Mouse (Mus musculus): Measurements from ENCODE around the gene Dach2.
"Not testable (repeated sequence)": the region's sequence is repeated elsewhere in the genome, so short reads cannot be mapped to it uniquely, and the experiment has no call there.

The Dach2 gene

DNA sequence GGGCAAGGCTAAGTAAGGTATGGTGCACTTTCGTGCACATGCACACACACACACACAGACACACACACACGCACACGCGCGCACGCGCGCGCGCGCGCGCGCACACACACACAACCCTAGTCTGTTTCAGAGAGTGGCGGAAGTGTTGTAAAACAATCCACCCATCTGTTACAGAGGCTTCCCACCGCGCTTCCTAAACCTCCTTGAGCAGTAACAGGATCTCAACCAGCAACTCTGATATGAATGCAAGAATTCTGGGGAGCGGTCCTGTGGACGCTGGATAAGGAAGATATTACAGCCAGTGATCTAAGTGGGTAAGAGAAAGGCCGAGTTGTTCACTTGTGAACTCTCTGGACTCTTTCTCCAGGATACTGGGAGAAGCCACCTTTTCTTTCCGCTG lies at the start of gene Dach2:
Dach2 (plus strand) TSS at position 107 of the 400 bp plus-strand sequence.
- DNase-seq (ENCODE audit: low read depth) = no peak

DNA sequence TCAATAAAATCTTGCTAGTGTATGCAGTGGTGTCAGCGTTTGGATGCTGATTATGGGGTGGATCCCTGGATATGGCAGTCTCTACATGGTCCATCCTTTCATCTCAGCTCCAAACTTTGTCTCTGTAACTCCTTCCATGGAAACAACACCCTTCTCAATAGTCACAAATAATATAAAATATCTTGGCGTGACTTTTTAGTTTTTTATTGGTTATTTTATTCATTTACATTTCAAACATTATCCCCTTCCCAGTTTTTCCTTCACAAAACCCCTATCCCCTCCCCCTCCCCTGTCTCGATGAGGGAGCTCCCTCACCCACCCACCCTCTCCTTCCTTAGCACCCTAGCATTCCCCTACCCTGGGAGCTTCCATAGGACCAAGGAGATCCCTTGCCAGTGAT lies 44.9 kb upstream of the Dach2 start:
- DNase-seq (ENCODE audit: low read depth) = not testable (repeated sequence)

DNA sequence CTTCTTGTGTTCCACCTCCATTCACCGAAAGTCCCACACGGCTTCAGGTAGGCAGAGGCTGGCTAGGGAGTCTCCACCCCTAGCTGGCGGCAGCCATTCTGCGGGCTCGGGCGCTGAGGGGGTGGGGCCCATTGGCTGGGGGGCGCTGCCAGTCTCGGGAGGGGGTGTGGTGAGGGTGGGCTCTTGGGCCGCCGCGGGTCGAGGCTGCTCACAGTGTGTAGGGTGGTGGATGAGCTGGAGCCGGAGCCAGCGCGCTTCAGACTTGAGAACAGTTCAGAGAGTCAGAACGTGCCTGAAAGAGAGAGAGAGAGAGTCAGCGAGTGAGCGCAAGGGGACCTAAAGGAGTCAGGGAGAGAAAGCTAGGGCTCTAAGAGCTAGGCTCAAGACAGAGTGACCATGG lies 721 bp downstream of the Dach2 start:
- peak; percentile 48 for DNase-seq (ENCODE audit: low read depth)

DNA sequence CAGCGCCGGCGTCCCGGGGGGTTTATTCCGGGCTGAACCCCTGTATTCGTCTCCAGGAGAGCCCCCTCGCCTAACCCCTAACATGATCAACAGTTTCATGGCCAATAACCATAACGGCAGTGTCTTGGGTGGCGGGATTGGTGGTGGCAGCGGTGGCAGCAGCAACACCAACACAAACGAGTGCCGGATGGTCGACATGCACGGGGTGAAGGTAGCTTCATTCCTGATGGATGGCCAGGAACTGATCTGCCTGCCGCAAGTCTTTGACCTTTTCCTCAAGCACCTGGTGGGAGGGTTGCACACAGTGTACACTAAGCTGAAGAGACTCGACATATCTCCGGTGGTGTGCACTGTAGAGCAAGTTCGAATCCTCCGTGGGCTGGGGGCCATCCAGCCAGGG lies 1.2 kb downstream of the Dach2 start:
- peak; percentile 6 for DNase-seq (ENCODE audit: low read depth)

DNA sequence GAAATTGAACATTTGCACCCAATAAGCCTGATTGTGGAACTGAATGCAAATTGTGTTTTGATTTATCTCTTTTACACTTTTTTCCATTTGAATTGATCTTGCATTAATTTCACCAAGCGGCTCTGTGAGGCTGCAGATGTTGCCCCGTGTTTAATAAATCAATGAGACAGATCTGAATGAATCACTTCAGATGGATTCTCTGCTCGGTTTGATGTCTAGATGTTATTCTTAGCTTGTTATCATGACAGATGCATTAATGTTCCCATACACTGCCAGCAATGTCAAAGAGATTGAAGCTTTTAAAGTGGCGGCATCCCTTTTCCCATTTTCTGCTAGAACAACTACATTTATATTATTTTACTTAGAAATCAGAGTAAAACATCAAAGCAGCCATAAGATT lies 7.0 kb downstream of the Dach2 start:
- DNase-seq (ENCODE audit: low read depth) = no peak

DNA sequence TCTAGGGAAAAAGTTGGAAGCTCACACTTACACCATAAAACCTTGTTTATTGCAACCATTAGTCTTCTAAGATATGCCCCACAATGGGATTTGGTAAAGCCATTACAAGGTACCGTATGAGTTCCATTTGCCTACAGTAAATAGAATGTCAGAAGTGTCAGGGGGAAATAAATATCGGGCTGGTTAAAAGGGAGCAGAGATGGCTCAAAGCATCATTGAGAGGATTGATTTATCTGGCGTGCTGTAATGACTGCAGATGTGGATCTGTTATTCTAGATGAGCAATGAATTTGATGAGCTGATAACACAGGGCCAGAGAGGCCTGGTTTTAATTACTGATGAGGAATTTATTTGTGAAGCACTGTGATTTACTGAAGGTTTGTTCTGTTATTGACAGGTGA lies 40.8 kb downstream of the Dach2 start:
- no peak for DNase-seq (ENCODE audit: low read depth)

DNA sequence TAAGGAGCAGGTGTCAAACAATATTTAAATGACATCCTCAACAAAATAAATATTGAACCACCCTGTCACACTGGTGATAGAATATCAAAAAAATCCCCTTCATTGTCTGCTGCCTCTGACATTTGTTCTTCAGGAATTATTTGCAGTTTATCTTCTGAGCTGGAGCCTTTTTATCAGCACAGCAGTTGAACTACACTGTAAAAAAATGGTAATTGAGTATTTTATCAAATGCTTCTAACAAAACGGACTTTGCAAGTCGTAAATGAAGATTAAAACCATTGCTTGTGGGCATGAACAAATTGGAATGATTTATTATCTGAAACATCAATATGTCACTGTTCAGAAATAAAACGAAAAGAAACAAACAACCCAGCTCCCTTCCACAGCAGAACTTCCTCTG lies 97.1 kb downstream of the Dach2 start:
- DNase-seq (ENCODE audit: low read depth) = no peak

DNA sequence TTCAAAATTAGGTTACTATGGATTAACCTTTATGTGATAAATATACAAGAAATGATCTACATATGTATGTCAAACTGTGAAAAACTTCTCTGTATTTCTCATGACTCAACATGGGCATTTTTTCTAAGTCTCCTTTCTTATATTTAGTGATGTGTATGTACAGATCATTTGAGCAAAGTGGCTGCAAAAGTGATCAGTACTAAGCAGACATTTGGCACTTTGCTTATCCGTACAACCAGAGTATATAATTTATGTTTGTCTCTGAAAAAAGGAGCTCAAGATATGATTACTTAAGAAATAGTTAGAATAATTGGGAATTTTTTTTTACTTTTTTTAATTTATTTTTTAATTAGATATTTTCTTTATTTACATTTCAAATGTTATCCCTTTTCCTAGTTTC lies 111.4 kb downstream of the Dach2 start:
- DNase-seq (ENCODE audit: low read depth) = no peak

DNA sequence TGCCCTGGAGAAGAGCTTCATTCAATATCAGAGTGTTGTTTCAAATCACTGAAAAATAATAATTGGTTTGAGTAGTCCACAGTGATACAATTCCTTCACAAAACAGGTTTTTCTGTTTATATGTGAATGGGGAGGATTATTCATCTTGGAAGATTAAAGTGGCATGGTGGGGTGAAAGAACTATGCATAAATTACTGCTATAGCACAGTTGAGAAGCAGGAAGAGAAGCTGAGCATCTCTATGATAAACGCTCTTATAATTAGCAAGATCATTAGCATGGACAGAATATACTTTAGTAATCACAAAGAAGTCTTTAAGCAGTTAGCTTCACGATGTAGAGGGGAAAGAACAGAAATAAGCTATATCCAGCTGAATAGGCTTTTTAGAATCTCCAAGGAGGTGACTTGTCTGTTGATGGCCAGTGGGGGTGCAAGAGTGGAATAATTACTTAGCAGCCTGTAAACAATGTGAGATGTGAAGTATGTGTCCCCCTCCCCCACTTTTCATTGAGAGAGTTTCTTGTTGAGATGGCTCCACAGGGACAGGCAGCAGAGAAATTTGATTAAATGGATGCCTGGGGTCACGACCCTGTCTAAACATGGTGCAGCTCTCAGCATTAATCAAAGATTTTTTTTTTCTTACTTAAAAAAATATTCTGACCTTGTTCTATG lies 124.3 kb downstream of the Dach2 start:
- no peak for DNase-seq (ENCODE audit: low read depth)

DNA sequence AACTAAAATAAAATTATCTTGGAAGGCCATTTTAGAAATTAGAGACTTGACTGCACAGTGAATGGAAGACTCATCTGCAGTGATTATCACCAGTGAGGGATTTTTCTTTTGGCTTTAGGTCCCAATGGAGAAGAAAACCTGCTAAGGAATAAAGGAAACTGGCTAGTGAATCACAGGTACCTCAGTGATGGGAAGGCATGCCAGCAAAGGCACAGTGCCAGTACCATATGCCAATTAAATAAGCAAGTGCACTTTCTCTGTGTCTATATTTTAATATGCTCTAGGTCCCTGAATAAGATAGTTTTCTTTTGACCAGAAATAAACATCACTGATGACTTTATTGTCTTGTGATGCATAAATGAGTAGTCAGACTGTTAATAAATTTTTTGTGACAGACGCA lies 184.8 kb downstream of the Dach2 start:
- DNase-seq (ENCODE audit: low read depth) = no peak

DNA sequence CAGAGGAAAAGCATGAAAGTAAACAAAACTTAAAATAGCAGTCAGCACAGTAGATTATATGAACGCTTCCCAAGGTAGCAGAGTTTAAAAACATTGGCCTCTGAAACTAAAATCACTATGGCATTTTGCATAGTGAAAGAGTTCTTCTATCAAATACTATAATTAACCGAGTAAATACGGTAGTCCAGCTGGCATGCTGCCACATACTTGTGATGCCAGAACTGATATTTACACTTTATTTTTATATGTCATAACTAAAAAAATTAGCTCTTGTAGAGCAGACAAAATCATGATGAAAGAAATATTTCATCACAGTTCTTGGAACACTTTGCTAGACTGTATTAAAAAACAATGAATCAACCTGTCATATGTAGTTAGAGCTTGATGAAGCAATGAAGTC lies 247.8 kb downstream of the Dach2 start:
- DNase-seq (ENCODE audit: low read depth) = no peak

DNA sequence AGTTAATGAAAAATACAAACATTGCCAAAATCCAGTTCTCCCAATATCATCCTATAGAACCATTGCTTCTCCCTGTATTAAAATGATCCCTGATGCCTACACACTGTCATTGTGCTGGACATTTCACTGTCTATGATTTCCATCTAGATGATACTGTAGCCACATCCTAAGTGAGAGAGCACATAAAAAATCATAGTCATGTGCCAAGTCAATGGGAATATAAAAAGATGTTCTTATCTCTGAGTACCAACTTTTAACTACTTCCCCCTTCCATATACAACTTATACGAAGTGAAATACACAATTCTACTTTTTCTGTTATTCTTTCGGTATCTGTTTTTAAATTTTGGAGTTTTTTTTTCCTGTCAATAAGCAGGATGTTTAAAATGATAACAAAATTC lies 266.6 kb downstream of the Dach2 start:
- no peak for DNase-seq (ENCODE audit: low read depth)

DNA sequence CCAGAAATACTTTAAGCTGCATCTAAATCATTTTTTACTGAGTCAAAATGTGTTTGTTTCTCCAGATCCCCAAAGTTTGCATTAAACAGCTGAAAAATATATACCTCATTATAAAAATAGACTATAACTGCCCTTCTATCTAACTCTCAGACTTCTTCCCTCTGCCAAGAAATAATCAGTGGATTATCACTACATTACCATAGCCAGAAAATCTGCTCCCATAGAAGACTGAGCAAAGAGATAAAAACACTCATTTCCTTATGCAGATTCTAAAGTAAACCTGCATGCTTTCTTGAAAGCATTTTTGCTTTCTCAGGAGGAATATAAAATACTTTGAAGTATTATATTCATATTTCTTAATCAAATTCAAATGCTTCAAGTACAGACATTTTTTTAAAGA lies 368.8 kb downstream of the Dach2 start:
- no peak for DNase-seq (ENCODE audit: low read depth)

DNA sequence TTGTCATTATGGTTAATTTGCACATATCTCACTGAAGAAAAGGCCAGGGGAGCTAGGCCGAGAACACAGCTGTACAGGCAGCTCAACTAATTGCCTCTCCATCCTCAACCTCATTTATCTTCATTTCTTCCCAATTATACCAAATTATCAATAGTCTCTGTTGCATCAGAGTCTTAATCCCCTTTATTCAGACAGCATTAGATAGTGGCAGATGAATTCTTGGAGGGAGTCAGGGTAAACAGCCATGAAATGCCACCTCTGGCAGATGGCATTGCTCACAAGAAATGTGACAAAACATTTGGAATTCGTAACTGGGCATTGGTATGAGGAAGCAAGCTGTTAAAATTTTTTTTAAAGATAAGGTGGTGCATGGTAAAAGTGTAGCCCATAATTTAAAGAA lies 389.9 kb downstream of the Dach2 start:
- no peak for DNase-seq (ENCODE audit: low read depth)

DNA sequence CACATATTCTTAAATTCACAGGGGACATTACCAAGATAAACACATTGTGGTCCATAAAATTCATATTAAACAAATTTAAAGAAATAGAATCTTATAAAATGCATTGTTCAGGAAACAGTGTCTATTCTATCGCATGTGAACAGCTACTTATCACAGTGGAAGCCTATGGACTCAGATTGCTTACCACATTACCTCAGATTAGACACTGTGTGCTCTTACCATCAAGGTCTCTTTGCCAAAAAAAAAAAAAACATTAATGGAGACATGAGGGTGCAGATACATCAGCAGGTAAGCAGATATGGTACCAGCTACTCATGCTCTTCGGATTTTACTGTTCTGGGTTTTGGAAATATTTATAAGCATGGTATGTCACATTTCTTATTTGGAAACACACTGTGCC lies 415.1 kb downstream of the Dach2 start:
- no peak for DNase-seq (ENCODE audit: low read depth)

DNA sequence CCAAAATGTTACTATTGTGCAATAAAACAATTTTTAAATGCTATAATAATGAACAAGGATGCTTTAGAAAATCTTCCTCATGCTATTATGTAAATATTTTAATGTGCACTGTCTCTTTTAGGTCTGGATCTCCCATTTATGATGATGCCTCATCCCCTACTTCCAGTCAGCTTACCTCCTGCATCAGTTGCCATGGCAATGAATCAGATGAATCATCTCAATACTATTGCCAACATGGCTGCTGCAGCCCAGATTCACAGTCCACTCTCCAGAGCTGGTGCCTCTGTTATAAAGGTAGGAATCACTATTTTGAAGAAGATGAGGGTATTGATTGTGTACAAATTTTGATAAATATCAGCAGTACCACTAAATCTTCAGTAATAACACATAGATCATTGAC lies 426.8 kb downstream of the Dach2 start:
- DNase-seq (ENCODE audit: low read depth) = no peak

DNA sequence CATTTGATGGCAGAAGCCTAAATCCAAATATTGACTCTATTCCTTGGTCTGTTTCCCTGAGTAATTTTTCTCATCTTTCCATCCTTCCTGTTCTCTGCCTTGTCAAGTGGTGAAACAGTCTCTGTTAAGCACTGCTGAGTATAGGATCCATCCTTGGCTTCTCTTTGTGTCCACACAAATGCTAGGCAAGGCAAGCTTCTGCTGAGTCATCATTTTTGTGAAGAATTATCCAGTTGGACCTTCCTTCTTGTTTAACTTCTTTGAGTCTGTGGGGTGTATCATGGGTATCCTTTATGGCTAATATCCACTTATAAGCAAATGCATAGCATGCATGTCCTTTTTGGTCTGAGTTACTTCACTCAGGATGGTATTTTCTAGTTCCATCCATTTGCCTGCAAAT lies 449.8 kb downstream of the Dach2 start:
- no peak for DNase-seq (ENCODE audit: low read depth)

DNA sequence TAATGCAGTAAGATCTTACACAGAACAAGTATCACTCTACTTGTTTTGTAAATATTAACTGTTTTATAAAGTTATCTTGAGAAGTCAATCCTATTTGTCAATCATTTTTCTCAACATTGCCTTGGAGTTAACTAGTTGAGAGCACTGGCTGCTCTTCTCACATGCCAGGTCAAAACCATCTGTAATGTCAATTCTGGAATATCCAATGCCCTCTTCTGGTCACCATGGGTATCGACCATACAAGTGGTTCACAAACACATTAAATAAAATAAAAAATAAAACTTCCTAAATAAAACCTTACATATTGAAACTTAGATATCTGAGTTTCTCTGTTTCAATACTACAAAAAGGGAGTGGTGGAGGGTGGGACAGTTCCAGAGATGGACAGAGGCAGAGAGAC lies 495.0 kb downstream of the Dach2 start:
- no peak for DNase-seq (ENCODE audit: low read depth)

DNA sequence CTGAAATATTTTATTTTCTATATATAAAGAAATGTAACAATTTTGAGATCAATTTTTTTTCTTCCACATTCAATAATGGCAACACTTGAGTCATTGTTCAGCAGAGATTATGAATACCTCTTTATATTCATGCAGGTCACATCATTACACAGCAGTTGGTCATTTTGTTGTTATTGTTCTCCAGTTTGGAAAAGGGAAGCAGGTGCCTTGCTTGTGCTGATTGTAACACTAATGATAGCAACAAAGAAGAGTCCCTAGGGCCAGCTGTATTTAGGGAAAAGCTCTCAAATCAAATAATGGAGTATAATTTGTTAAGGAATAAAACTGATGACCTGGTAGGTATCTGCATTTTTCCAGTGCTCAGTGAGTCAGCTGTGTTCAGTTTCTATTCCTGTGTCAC lies 513.1 kb downstream of the Dach2 start:
- DNase-seq (ENCODE audit: low read depth) = no peak

DNA sequence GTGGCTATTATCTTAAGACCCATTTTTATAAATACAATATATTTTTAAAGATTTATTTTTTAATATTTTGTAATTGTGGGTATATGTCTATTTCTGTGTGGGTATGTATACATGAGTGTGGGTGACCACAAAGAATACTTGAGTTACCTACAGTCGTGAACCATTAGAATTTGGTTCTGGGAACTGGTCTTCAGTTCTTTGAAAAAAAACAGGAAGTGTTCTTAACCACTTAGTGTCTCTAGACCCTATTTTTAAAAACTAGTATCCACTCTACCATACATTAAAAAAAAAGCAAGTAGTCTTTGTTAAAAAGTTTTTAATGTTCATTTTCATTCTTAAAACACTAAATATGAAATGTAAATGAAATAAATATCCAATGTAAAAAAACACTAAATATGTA lies 529.5 kb downstream of the Dach2 start:
- no peak for DNase-seq (ENCODE audit: low read depth)

DNA sequence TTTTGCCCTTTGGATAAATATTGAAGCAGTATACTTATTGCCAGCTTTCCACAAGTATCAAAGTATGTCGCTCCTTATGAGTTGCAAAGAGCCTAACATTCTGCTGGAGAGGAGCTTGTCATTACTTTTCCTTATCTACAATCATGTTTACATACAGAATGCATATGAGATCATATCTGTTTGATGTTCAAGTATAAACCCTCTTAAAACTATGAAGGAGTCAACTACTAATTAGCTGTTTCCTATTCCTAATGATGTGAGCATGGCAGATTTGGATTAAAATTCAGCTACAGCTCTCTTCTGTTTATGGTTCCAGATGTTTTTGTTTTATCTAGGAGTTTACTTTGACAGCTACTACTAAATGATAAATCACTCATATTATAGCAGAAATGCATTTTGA lies 535.8 kb downstream of the Dach2 start:
- DNase-seq (ENCODE audit: low read depth) = no peak

DNA sequence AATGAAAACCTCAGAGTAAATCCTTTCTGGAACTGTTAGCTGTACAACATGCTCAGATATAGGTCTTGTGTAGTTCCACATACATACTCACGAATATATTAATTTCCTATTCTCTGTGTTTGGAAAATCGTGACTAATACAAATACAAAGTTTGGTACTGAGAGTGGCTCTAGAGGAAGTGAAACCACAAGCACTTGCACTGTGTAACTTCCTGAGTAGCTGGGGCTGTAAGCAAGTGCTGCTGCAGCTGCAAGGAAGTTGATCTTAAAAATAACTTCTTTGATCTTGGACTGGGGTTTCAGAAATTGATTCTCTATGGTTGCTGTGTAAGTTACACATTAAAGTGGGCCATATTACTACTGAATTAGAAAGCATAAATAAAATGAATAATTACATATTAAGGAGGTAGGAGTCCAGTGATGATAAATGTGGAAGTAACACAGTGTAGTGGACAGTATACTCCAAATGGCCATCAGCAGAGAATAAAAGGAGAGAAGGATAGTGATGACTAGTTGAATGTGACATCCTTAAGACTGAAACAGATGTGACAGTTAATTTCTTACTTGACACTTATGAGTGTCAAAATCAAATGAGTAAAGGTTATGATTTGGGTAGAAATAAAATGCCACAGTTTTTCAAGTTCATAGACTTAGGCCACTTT lies 570.7 kb downstream of the Dach2 start:
- DNase-seq (ENCODE audit: low read depth) = peak; percentile 17

Data from c-Kit-positive CD71-negative TER-119-negative erythroid progenitor cells, embryonic 14.5 days (primary cell).